Mouse (Mus musculus) thymus, adult 2 months (tissue): ENCODE measurements around the gene Pde8a.

ENCODE experiments used
- CTCF ChIP-seq: fragments of 200-500 bp; IDR thresholded peaks from 2 replicates; pipeline ENCODE4 v1.5.1; 2012; ENCODE audit warnings: mild to moderate bottlenecking, control low read depth, low read length, moderate library complexity, borderline replicate concordance; ENCODE audit not compliant: control insufficient read depth, poor library complexity, insufficient read depth; ENCODE audit errors: extremely low read depth
- POLR2A ChIP-seq: fragments of 200-500 bp; IDR thresholded peaks from 2 replicates; pipeline ENCODE4 v1.6.1; 2012; ENCODE audit warnings: mild to moderate bottlenecking, low read length, control low read depth, moderate library complexity; ENCODE audit not compliant: control insufficient read depth, poor library complexity, insufficient read depth; ENCODE audit errors: extremely low read depth

DNA sequence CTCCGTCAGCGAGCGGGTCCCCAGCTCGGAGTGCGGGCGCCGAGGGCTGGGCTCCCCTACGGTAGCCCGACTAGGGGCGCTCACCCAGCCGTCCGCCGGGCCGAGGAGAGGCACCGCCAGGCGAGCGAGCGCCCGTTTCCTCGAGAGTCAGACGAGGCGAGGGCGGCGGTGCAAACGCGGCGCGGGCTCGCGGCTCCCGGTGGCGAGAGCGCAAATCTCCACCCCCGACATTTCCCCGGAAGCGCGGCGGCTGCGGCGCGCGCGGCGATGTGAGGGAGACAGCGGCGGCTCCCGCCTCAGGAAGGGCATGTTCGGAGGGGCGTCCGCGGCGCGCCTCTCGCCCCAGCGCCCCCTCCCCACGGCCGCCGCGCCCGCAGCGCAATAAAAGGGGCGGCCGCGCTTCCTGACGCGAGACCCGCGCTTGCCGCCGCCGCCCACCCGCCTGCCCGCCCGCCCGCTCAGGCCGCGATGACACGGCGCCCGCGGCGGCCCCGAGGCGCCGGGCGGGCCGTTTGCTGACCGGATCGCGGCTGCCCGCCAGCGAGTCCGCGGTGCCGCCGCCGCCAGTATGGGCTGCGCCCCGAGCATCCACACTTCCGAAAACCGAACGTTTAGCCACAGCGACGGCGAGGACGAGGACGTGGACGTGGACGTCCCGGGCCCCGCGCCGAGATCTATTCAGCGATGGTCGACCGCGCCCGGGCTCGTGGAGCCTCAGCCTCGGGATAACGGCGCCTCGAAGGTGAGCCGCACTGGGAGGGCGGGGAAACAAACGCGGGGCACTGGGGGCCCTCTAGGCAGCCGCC is at the start of gene Pde8a:
- TF ChIP-seq POLR2A (no peak), CTCF (peak; percentile 7; the same call in 1 of the 2 replicates)
